Mouse (Mus musculus) testis, adult 2 months (tissue): ENCODE results near the gene Kifap3.

Experiments
- CTCF ChIP-seq: fragments of 200-500 bp; IDR thresholded peaks from 2 replicates; pipeline ENCODE4 v1.5.1; 2012; ENCODE audit warnings: low read depth, mild to moderate bottlenecking, inconsistent platforms, low read length, moderate library complexity; ENCODE audit not compliant: control insufficient read depth, insufficient read depth, insufficient replicate concordance
- POLR2A ChIP-seq: fragments of 200-500 bp; IDR thresholded peaks from 2 replicates; pipeline ENCODE4 v1.6.1; 2012; ENCODE audit warnings: low read depth, mild to moderate bottlenecking, inconsistent platforms, low read length, moderate library complexity; ENCODE audit not compliant: control insufficient read depth

- TF ChIP-seq CTCF: no peak
- no peak for TF ChIP-seq POLR2A
These were observed 131.0 kb downstream of the Kifap3 start for GRCm38 (mm10) chr1:163910343-163910742.
